Mouse (Mus musculus) testis, adult 2 months (tissue): ENCODE results near the gene Zc3h18.

Source experiments
- CTCF ChIP-seq: fragments of 200-500 bp; IDR thresholded peaks from 2 replicates; pipeline ENCODE4 v1.5.1; 2012; ENCODE audit warnings: low read depth, mild to moderate bottlenecking, inconsistent platforms, low read length, moderate library complexity; ENCODE audit not compliant: control insufficient read depth, insufficient read depth, insufficient replicate concordance
- POLR2A ChIP-seq: fragments of 200-500 bp; IDR thresholded peaks from 2 replicates; pipeline ENCODE4 v1.6.1; 2012; ENCODE audit warnings: low read depth, mild to moderate bottlenecking, inconsistent platforms, low read length, moderate library complexity; ENCODE audit not compliant: control insufficient read depth

- no peak for TF ChIP-seq CTCF
- no peak for TF ChIP-seq POLR2A
Measured at GRCm38 (mm10) chr8:122371706-122372105, 4.7 kb upstream of the Zc3h18 start.
